Mouse (Mus musculus) thymus, adult 2 months (tissue): ENCODE results near the gene Ddx51.

Source experiments
- CTCF ChIP-seq: fragments of 200-500 bp; IDR thresholded peaks from 2 replicates; pipeline ENCODE4 v1.5.1; 2012; ENCODE audit warnings: mild to moderate bottlenecking, control low read depth, low read length, moderate library complexity, borderline replicate concordance; ENCODE audit not compliant: control insufficient read depth, poor library complexity, insufficient read depth; ENCODE audit errors: extremely low read depth
- POLR2A ChIP-seq: fragments of 200-500 bp; IDR thresholded peaks from 2 replicates; pipeline ENCODE4 v1.6.1; 2012; ENCODE audit warnings: mild to moderate bottlenecking, low read length, control low read depth, moderate library complexity; ENCODE audit not compliant: control insufficient read depth, poor library complexity, insufficient read depth; ENCODE audit errors: extremely low read depth

DNA sequence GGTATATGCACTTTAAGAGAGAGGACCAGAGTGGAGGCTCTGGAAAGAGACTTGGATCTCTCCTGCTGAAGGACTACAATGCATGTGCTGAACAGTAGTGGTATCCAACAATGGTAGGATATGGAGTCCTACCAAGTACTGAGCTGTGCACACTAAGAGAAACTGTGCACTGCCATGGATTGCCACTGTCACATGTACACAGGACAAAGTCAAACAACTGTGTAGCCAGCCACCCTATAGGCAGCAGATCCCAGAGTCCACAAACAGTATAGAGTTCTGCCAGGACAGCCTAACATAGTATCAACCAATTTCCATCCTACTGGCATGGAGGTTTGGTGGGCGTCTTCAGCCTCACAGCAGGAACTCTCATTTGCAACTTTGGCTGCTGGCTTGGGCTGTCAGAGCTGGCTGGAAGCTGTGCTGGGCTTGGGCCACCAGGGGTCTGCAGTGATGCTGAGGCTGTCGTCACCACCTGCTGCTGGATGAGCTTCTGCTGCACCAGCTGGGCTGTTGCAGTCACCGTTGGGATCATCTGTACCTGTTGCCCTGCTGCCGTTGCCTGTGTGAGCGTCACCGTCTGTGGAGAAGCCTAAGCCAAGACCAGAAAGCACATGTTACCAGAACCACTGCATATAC is 12.4 kb downstream of the Ddx51 start:
- TF ChIP-seq POLR2A = no peak
- TF ChIP-seq CTCF = no peak
